Mouse (Mus musculus) olfactory bulb, adult 2 months (tissue): ENCODE results near the gene Pou5f2.

Experiments
- CTCF ChIP-seq: fragments of 200-500 bp; IDR thresholded peaks from 2 replicates; pipeline ENCODE4 v1.5.1; 2012; ENCODE audit warnings: low read depth, mild to moderate bottlenecking, low read length, moderate library complexity; ENCODE audit not compliant: insufficient read depth
- POLR2A ChIP-seq: fragments of 200-500 bp; IDR thresholded peaks from 2 replicates; pipeline ENCODE4 v1.6.1; 2012; ENCODE audit warnings: mild to moderate bottlenecking, low read depth, low read length, moderate library complexity; ENCODE audit not compliant: insufficient read depth

DNA sequence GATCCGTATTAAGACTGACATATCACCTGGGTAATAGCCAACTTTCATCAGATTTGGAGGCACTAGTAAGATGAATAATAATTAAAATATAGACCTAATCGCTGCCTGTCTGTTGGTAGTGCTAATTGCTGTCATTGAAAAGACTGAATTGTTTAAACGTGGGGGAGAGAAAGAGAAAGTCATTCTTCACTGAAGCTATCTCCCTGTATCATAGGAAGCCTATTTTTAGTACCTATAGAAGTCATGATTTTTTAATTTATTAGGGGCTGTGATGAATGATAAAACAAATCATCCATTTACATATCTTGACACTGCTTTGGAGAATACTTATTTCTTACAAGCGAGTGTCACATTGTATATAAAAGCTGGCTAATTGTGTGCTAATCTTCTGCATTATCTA, 20.1 kb upstream of the Pou5f2 start:
- TF ChIP-seq CTCF = no peak
- TF ChIP-seq POLR2A = no peak
